Mouse (Mus musculus) embryo, embryonic 11.5 days (tissue): ENCODE data around the gene 4930404H24Rik.
"Not testable (repeated sequence)": the region's sequence is repeated elsewhere in the genome, so short reads cannot be mapped to it uniquely, and the experiment has no call there.

Source experiments
- DNase-seq: peaks from one replicate; pipeline ENCODE4 v3.0.0-alpha.2; 2012; ENCODE audit warnings: low read depth, low spot score

The 4930404H24Rik gene

GRCm38 (mm10) chr2:153478583-153478982, 14.0 kb upstream of the 4930404H24Rik start:
- no peak for DNase-seq

- DNase-seq, result no peak
These were observed 13.1 kb upstream of the 4930404H24Rik start for GRCm38 (mm10) chr2:153479486-153479885.

GRCm38 (mm10) chr2:153481108-153481860, 11.3 kb upstream of the 4930404H24Rik start:
- no peak for DNase-seq

- no peak for DNase-seq
These were observed 10.8 kb upstream of the 4930404H24Rik start for GRCm38 (mm10) chr2:153481861-153482120.

GRCm38 (mm10) chr2:153483118-153483983, 9.2 kb upstream of the 4930404H24Rik start:
- DNase-seq, result no peak

GRCm38 (mm10) chr2:153484071-153484470, 8.5 kb upstream of the 4930404H24Rik start:
- DNase-seq, result no peak

GRCm38 (mm10) chr2:153490116-153490515, 2.5 kb upstream of the 4930404H24Rik start:
- no peak for DNase-seq

GRCm38 (mm10) chr2:153490940-153491339, 1.6 kb upstream of the 4930404H24Rik start:
- no peak for DNase-seq

GRCm38 (mm10) chr2:153491512-153492178, 945 bp upstream of the 4930404H24Rik start:
- no peak for DNase-seq

GRCm38 (mm10) chr2:153492179-153492517, 442 bp upstream of the 4930404H24Rik start:
- no peak for DNase-seq

GRCm38 (mm10) chr2:153493393-153493731, 772 bp downstream of the 4930404H24Rik start:
- DNase-seq, result no peak

- DNase-seq, result no peak
These were observed 1.2 kb downstream of the 4930404H24Rik start for GRCm38 (mm10) chr2:153493781-153494292.

- no peak for DNase-seq
These were observed 1.8 kb downstream of the 4930404H24Rik start for GRCm38 (mm10) chr2:153494293-153494811.

- DNase-seq, result not testable (repeated sequence)
These were observed 2.8 kb downstream of the 4930404H24Rik start for GRCm38 (mm10) chr2:153495391-153495790.

GRCm38 (mm10) chr2:153495818-153496217, 3.2 kb downstream of the 4930404H24Rik start:
- no peak for DNase-seq

- no peak for DNase-seq
These were observed 3.7 kb downstream of the 4930404H24Rik start for GRCm38 (mm10) chr2:153496301-153496700.

GRCm38 (mm10) chr2:153496898-153497297, 4.3 kb downstream of the 4930404H24Rik start:
- no peak for DNase-seq

GRCm38 (mm10) chr2:153499154-153499553, 6.6 kb downstream of the 4930404H24Rik start:
- no peak for DNase-seq

- no peak for DNase-seq
These were observed 13.8 kb downstream of the 4930404H24Rik start for GRCm38 (mm10) chr2:153506385-153506784.

GRCm38 (mm10) chr2:153507969-153508368, 15.4 kb downstream of the 4930404H24Rik start:
- no peak for DNase-seq

- no peak for DNase-seq
These were observed 15.8 kb downstream of the 4930404H24Rik start for GRCm38 (mm10) chr2:153508405-153508804.
